Mouse (Mus musculus) right cerebral cortex, postnatal 14 days (tissue): ENCODE measurements around the gene Pcif1.
"Not testable (repeated sequence)": the region's sequence is repeated elsewhere in the genome, so short reads cannot be mapped to it uniquely, and the experiment has no call there.

ENCODE experiments used
- DNase-seq: peaks from one replicate; pipeline ENCODE4 v3.0.0; 2022

The Pcif1 gene

GRCm38 (mm10) chr2:164879228-164879567, at the start of gene Pcif1:
Gene Pcif1 (plus strand): TSS chr2:164879304.
- peak; percentile 95 for DNase-seq

DNA sequence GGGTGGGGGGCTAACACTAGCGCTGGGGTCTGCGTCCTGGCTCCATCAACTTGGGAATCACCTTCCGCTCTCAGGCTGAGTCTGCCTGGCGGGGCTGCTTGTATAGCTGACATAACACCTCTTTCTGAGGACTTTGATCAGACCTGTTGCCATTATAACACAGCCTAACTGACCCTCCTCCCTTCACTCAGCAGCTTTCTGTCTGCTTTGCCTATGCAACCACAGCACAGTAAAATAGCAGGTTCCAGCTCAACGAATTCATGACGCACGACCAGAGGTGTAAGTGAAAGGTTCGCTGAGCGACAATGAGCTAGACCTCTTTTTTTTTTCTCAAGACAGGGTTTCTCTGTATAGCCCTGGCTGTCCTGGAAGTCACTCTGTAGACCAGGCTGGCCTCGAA, 48.1 kb upstream of the Pcif1 start:
- DNase-seq, result no peak

GRCm38 (mm10) chr2:164832032-164832747, 46.9 kb upstream of the Pcif1 start:
- no peak for DNase-seq

- DNase-seq, result peak; percentile 76
Measured at GRCm38 (mm10) chr2:164832748-164833301, 46.3 kb upstream of the Pcif1 start, which contains the start of gene Ctsa. Gene Ctsa (plus strand): TSS chr2:164832873.

DNA sequence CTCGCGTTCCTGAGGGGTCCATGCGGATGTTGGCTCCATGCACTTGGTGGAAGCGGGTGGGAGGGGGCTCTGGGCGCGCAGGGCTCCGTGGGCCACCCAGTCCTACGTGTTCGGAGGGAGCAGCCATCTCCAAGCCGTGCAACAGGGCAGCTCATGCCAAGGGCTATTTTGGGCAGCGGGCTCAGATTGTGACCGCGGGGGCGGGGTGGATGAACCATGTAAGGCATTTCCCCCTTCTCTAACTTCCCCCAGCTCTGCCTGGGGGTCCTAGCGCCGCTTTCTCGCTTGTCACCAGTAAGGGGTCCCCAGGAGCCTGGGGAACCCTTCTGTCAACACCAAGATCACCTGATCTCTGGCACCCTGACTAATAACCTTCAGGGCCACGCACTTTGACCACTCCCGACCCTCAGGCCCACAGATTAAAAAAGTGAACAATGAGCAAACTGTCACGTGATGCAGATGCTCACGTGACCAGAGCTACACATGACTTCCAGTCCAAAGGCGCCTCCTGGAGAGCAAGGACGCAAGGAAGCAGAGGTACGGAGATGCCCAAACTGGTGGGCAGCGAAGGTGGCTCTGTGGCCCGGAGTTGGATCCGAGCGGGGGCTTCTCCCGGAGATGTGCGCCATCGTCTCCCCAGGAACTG, 45.7 kb upstream of the Pcif1 start, which contains the start of gene Neurl2:
Gene Neurl2, minus strand, starts transcription at position 143 of the 646 bp plus-strand sequence.
- peak; percentile 89 for DNase-seq

GRCm38 (mm10) chr2:164834531-164834930, 44.6 kb upstream of the Pcif1 start:
- DNase-seq, result no peak

- DNase-seq, result no peak
Measured at GRCm38 (mm10) chr2:164835164-164835563, 43.9 kb upstream of the Pcif1 start.

GRCm38 (mm10) chr2:164845782-164846181, 33.3 kb upstream of the Pcif1 start:
- no peak for DNase-seq

- DNase-seq, result no peak
Measured at GRCm38 (mm10) chr2:164850061-164850460, 29.0 kb upstream of the Pcif1 start.

DNA sequence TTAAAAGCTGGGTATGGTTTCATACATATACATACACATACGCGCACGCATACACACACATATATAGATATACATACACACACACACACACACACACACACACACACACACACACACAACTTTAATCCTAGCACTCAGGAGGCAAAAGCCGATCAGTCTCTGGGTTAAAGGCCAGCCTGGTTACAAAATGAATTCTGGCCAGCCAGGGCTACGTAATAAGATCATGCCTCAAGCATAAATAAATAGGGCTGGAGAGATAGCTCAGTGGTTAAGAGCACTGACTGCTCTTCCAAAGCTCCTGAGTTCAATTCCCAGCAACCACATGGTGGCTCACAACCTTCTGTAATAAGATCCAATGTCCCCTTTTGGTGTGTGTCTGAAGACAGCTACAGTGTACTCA, 23.5 kb upstream of the Pcif1 start:
- DNase-seq, result not testable (repeated sequence)

GRCm38 (mm10) chr2:164856309-164857100, 22.6 kb upstream of the Pcif1 start:
- no peak for DNase-seq

DNA sequence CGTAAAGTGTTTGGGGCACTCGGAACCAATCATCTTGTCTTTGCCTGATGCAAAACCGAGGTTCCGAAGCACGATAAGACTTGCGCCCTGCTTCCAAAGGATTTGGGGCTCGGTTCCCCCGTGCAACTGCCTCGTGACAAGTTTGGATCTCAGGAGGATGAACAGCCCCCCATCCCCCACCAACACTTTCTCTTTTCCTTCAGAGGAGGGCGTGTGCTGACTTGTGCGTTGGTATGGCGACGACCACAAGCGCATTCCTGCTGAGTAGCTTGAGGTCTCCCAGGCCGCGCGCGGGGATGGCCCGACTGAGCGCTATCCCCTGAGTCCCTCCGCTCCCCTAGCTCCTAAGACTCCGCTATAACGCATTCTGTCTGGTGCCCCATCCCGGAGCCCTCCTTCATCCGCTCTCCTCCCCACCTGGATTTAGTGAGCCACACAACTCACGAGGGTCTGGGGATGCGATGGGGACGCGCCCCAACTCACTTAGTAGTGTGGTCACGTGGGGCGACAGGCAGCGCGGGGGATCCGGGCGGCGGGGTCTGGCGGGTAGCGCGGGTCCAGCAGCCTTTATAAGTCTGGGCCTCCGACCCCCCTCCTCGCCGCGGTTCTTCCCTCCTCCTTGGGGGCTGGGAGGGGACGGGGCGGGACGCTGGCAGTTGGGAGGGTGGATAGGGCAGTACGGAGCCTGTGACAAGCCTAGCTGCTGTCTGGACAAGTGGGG, 21.8 kb upstream of the Pcif1 start, which contains the start of gene Pltp:
Gene Pltp, minus strand, starts transcription at position 611 of the 721 bp plus-strand sequence.
- peak; percentile 52 for DNase-seq

GRCm38 (mm10) chr2:164857842-164858553, 21.1 kb upstream of the Pcif1 start:
- DNase-seq, result no peak

DNA sequence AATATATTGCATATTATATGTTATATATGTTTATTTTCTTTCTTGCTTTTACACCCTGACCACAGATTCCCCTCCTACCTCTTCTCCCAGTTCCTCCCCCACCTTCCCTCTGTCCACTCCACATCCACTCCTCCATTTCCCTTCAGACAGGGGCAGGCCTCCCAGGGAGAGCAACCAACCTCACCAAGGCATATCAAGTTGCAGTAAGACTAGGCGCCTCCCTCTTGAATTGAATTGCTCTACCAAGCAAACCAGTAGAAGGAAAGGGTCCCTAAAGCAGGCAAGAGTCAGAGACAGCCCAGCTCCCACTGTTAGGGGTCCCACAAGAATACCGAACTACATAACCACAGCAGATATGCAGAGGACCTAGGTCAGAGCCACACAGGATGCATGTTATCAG, 19.9 kb upstream of the Pcif1 start:
- DNase-seq, result no peak

DNA sequence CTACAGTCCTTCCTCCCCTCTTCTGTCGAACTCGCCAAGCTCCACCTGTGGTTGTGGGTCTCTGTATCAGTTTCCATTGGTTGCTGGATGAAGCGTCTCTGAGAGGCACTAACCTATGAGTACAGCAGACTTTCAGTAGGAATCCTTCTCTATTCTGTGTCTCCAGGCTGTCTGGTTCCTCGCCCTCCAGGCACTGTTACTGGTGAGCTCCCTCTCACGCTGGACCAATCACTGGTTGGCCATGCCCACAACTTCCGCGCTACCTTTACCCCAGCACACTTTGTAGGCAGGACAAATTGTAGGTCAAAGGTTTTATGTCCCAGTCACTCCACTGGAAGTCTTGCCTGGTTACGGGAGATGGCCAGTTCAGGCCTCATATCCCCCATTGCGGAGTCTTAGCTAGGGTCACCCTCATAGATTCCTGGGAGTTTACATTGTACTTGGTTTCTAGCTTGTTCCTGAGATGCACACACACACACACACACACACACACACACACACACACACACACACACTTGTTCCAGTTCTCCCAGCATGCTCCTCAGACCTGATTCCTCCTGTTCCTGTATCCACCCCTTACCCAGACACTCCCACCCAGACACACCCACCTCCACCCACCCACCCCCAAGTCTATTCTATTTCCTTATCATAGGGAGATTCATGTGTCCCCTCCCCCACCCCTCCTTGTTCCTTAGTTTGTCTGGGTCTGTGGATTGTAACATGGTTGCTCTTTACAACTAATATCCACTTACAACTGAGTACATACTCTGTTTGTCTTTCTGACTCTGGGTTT, 19.3 kb upstream of the Pcif1 start:
- DNase-seq, result no peak

DNA sequence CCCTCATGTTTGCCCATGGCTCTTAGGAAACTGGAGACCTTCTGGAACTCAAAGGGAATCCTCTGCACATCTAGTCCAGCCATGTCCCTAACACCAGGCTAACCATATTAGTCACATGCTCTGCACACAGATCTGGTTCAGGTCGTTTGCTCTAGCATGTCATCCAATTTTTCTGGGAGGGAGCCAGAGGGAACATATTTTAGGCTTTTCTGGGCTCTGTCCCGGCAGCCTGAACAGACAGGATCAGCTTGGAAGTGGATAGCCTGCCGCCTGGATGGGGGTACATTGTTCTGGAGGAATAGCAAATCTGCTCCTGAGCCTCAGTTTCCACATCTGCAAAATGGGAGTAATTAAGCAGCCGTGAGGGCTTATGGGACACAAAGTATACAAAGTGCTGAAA, 18.0 kb upstream of the Pcif1 start:
- DNase-seq, result no peak

- no peak for DNase-seq
Measured at GRCm38 (mm10) chr2:164862179-164862861, 16.8 kb upstream of the Pcif1 start.

DNA sequence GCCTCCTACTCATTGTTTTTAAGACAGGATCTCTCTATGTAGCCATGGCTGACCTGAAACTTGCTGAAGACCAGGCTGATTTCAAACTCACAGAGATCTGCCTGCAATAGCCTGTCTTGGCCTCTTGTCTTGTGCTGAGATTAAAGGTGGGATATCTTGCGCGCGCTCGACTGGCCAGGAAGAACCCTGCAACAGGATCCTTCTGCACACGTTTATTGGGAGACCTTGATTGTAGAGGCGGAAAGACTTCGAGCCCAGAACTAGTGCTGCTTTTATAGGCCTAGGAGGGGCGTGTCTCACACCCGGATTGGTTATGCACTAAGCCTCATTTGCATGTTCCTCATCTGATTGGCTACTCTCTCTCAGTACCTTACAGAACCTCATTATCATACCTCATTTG, 15.7 kb upstream of the Pcif1 start:
- not testable (repeated sequence) for DNase-seq

DNA sequence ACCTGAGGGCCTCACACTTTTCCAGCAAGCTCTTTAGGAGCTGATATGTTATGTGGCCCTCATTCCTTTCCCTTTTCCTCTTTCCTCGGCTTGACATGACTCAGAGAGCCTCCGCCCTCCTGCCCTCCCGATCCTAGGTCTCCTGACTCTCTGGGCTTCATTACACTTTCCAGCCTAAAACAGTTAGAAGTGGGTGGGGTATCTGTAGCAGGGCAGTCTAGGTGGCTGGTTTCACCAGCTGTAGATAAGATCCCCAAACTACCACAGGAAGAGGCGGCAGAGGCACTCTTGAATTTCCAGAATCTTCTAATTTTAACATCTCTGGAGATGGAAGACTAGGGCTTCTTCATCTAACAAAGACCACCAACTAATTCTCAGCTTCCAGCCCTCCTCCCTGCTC, 14.5 kb upstream of the Pcif1 start:
- no peak for DNase-seq
